Mouse (Mus musculus): ENCODE results near the gene H2-Q2.
"Not testable (repeated sequence)": the region's sequence is repeated elsewhere in the genome, so short reads cannot be mapped to it uniquely, and the experiment has no call there.

The H2-Q2 gene

DNA sequence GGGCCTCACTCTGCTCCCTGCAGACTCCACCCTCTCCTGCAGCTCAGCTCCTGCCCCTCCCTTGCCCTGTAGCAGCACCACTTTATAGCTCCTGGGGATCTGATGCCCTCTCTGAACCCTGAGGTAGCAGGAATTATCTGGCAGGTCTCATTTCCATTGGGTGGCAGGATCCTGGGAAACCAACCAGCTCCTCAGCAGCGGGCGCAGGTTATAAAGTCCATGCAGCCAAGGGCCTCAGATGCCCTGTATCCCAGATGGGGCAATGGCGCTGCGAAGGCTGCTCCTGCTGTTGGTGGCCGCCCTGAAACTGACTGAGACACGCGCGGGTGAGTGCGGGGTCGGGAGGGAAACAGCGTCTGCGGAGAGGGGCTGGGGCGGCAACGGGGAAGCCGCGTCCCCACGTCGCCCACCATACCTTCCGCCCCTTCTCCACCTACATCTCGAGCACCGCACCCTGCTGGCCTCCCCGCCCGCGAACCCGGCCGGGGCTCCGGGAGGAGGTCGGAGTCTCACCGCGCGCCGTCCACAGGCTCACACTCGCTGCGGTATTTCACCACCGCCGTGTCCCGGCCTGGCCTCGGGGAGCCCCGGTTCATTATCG is at the start of gene H2-Q2:
H2-Q2 (plus strand) TSS at position 172 of the 601 bp plus-strand sequence.
- no peak for DNase-seq (ENCODE audit: low spot score)

DNA sequence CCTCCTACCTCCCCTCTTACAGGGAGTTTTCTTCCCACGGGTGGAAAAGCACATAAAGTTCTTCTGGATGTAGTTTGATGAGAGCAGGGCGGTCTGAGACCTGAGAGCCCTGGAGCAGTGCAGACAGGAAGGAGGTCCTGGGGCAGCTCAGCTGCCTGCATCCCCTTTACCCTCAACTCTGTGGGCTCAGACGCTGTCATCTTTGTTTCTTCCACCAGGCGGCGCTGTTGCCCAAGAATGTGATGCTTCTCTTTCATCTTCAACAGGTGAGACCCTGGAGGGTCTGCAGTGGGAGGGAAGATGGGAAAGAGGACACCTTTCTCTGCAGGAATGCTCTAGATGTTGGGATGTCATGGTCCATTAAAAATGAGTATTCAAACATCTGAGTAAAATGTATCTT is 46.2 kb upstream of the H2-Q2 start:
- peak; percentile 35 for DNase-seq (ENCODE audit: low spot score)

DNA sequence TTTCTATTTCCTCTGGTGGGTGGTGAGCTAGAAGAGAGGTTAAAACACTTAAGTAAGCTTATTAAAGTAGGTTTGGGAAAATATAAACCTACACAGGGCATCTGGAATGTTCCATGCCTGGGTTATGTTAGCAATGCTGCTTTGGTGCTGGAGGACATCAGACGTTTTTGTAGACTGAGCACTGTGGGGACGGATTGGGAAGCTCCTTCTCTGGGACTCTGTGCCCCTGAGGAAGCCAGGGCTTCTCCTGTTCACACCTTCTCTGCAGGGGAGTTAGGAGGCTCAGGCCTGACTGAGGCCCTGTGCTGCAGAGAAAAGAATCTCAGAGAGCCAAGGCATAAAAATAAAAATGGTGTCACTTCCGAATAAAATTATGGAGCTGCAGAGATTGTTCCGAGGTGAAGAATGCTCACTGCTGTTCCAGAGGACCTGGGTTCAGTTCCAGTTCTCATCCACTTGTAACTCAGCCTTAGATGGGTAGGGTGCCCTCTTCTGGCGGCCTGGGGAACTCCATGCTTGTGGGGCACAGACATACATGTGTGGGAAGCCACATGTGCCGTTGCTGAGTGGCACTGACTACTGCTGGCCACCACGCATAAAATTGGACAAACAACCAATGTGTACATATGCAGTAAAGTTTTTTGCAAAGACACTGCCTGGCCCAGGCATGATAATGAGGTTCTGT is 41.6 kb upstream of the H2-Q2 start:
- DNase-seq (ENCODE audit: low spot score) = not testable (repeated sequence)

DNA sequence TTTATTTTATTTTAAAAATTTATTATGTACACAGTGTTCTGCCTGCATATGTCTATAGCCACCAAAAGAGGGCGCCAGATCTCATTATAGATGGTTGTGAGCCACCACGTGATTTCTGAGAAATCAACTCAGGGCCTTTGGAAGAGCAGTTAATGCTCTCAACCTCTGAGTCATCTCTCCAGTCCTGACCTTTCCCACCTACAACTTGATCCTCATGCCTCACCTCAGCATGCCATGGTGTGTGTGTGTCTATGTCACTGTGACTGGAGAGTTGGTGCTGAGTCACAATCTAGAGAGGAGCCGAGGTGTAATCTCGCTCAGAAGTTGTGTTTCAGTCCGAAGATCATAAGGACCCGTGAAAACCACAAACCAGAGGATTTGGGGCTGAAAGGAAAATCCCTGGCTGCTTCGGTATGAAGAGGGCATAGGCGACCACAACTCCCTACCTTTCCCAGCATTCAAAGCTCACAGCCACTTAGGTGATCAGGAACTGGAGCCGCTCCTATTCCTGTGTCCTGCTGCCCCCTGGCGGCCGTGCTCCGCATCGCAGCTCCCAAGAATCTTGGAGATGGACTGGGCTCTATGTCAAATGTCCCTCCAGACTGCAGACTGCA is 40.3 kb upstream of the H2-Q2 start:
- DNase-seq (ENCODE audit: low spot score) = peak; percentile 83

DNA sequence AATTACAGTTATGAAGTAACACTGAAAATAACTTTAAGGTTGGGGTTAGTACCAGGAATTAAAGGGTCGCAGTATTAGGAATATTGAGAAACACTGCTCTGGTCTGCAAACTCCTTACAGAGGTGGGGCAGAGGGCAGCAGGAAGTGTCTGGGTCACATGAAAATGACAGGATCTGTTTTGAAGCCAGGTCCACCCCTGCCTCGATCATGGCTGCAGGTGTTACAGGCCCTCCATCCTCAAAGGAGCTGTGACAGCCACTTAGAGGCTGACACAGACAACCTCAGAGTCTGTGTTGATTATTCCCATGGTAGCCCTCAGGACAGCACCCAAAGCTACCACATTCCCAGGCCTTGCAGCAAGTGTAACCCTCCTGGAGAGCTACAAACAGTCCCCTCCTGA is 38.8 kb upstream of the H2-Q2 start:
- no peak for DNase-seq (ENCODE audit: low spot score)

DNA sequence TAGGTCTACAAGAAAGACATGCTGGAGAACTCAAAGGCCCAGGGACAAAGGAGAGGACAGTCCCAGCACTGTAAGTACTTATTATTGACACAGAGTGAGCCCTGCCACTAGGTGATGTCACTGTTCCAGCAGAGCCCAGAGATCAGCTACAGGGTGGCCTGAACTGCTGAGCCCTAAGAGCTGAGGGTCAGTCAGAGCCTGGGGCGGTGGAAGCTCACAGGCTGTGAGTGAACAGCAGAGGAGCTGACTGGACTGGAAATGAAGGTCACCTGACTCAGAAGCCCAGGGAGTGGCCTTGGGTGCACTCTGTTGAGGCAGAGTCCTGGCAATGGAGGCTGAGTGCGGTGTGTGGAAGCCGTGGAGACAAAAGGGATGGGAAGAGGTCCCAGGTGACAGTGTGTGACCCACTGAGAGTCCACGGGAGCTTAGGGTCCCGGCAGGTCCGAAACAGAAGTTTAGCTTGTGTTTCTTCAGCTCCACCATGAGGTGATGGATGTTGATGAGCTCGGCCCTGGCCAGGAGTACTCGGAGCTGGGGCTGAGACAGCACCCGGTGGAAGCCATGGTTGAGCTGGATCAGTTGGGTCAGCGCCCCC is 38.2 kb upstream of the H2-Q2 start:
- DNase-seq (ENCODE audit: low spot score) = no peak

DNA sequence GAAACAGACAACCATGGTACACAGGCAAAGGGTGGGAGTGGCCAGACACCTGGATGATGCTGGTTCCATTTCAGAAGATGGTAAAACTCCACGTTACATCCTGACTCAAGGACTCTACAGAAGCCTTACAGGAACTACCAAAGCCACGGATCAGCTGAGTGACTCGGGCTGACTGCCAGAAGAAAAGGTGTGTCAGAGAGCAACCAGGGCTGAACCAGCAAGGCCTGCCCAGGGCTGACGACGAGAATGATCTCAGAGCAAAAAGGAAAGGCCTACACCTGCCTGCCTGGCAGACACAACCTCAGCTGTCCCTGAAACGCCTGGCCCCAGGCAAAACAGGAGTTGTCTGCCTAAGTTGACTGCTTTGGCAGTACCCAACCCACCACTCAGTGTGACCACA is 37.6 kb upstream of the H2-Q2 start:
- no peak for DNase-seq (ENCODE audit: low spot score)

DNA sequence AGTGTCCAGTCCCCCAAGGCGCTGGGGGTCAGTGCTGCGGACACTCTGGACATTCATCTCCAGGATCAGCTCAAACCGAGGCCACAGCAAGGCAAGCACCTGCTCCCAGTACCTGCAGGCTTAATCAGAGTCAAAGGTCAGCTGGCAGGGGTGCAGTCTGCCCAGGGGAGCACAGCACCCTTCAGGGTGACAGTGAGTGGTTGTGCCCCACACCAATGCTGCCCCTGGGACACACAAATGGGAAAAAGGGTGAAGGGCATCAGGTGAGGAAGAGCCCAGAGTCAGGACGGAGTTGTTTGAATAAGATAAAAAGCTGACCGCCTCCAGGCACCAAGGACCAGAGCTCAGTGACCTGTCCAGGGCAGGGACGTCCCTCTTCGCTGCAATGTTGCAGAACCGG is 37.1 kb upstream of the H2-Q2 start:
- DNase-seq (ENCODE audit: low spot score) = not testable (repeated sequence)

DNA sequence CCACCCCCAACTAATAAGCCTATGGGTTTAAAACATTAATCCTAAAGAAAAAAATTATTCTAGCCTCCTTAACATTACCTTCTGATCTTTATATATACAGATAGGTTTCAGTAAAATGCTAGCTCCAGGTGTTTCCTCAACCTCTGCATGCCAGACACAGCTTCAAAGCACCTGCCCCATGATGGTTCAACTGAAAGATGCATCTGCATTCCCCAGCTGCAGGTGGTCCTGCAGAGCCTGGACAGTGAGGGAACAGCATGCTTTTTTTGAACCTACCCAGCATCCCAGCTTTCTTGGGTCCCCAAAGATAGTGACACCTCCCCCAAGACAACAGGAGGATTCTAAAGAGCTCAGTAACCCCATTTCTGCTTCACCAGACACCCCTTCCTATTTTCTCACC is 23.4 kb upstream of the H2-Q2 start:
- no peak for DNase-seq (ENCODE audit: low spot score)

DNA sequence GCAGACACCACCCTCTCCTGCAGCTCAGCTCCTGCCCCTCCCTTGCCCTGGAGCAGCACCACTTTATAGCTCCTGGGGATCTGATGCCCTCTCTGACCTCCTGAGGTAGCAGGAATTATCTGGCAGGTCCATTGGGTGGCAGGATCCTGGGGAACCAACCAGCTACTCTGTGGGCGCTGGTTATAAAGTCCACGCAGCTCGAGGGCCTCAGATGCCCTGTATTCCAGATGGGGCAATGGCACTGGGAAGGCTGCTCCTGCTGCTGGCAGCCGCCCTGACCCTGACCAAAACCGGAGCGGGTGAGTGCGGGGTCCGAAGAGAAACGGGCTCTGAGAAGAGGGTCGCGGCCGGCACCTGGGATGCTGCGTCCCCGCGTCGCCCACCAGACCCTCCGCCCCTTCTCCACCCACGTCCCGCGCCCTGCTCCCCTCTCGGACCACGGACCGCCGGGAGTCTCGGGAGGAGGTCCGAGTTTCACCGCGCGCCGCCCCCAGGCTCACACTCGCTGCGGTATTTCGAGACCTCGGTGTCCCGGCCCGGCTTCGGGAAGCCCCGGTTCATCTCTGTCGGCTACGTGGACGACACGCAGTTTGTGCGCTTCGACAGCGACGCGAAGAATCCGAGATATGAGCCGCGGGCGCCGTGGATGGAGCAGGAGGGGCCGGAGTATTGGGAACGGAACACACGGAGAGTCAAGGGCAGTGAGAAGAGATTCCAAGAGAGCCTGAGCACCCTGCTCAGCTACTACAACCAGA is 21.5 kb upstream of the H2-Q2 start, which contains the start of gene H2-Q1:
H2-Q1 (plus strand) TSS at position 79 of the 755 bp plus-strand sequence.
- peak; percentile 38 for DNase-seq (ENCODE audit: low spot score)

DNA sequence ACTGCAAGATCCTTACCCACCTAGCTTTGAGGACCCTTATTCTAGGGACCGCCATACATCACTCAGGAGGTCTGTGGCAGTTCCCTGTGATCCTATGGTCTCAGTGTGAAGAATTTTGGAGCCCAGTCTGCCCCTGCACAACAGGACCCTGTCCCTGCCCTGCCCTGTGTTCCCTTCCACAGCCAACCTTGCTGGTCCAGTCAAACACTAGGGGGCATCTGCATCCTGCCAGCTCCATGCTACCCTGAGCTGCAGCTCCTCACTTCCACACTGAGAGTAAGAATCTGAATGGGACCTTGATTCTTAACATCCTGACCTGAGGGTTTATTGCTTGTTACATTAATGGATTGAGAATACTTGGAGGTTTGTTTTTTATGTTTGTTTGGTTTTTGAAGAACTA is 16.9 kb upstream of the H2-Q2 start:
- DNase-seq (ENCODE audit: low spot score) = peak; percentile 44

DNA sequence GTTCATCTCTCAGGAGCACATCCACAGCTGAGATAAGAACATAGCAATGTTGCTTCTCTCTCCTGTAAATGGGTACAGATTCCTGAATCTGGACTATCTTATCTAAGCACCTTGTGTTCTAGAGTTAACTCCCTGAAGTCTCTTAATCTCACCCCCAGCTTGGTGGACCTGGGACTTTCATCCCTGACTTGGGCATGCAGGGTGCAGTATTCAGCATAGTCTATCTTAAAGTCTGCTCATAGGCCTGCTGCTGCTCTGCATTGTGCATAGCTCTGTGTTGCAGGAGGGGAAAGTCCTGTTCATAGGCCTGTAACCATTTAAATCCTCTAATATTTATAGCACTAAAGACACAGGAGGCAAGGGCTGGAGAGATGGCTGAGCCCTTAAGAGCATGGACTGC is 16.0 kb upstream of the H2-Q2 start:
- not testable (repeated sequence) for DNase-seq (ENCODE audit: low spot score)

DNA sequence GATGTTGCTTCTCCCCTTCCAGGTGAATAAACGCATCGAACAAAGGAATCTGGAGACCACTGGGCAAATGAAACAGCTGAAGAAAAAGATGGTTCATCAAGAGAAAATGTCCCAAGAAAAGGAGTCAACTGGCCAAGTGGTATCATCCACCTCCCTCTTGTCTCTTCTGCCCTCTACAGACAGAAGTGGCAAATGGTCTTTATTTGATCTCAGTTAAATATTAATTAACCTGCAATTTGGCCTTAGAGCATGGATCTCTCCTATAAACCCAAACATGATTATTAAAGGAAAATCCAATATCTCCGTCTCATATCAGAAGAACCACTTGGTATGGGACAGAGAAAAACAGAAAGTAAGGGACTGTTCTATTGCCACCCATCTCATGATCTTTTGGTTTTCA is 12.3 kb upstream of the H2-Q2 start:
- not testable (repeated sequence) for DNase-seq (ENCODE audit: low spot score)

DNA sequence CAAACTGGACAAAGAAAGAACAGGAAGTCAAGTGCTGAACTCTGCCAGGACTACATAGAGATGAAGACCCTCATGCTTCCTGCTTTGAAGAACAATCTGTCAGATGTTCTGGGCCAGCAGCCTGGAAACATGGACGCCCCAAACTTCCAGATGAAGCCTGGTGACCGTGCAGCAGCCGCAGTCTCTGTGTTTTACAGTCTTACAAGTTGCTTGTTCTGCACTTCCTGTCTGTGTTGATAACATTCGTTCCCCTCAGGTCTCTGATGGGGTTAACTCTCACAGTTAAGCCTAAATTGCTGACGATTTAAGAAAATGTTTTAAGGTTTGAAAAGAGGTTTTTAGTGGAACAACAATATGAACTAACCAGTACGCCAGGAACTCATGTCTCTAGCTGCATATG is 10.5 kb upstream of the H2-Q2 start:
- not testable (repeated sequence) for DNase-seq (ENCODE audit: low spot score)

DNA sequence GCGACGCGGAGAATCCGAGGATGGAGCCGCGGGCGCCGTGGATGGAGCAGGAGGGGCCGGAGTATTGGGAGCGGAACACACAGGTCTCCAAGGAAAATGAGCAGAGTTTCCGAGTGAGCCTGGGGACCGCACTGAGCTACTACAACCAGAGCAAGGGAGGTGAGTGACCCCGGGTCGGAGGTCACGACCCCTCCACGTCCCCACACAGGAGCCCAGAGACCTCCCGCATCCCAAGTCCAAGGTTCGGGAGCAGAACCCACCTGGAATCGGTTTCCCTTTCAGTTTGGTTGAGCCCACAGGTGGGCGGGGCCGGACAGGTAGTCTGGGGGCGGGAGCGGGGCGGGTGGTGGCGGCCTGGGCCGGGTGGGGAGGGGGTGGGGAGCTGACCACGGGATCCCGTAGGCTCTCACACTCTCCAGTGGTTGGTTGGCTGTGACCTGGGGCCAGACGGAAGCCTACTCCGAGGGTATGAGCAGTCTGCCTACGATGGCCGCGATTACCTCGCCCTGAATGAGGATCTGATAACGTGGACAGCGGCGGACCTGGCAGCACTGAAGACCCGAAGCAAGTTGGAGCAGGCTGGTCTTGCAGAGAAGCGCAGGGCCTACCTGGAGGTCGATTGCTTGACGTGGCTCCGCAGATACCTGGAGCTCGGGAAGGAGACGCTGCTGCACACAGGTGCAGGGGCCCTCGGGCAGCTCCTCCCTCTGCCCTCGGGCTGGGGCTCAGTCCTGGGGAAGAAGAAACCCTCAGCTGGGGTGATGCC is 852 bp downstream of the H2-Q2 start:
- DNase-seq (ENCODE audit: low spot score) = peak; percentile 44

DNA sequence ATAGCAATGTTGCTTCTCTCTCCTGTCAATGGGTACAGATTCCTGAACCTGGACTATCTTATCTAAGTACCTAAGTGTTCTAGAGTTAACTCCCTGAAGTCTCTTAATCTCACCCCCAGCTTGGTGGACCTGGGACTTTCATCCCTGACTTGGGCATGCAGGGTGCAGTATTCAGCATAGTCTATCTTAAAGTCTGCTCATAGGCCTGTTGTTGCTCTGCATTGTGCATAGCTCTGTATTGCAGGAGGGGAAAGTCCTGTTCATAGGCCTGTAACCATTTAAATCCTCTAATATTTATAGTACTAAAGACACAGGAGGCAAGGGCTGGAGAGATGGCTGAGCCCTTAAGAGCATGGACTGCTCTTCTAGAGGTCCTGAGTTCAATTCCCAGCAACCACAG is 5.6 kb downstream of the H2-Q2 start:
- DNase-seq (ENCODE audit: low spot score) = not testable (repeated sequence)

DNA sequence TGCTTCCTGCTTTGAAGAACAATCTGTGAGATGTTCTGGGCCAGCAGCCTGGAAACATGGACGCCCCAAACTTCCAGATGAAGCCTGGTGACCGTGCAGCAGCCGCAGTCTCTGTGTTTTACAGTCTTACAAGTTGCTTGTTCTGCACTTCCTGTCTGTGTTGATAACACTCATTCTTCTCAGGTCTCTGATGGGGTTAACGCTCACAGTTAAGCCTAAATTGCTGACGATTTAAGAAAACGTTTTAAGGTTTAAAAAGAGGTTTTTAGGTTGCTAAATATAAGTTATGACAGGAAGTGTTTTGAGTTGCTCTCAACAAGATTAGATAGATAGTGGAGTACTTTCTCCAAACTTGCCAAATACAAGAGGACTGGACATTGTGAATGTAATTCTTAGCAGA is 11.2 kb downstream of the H2-Q2 start:
- not testable (repeated sequence) for DNase-seq (ENCODE audit: low spot score)

DNA sequence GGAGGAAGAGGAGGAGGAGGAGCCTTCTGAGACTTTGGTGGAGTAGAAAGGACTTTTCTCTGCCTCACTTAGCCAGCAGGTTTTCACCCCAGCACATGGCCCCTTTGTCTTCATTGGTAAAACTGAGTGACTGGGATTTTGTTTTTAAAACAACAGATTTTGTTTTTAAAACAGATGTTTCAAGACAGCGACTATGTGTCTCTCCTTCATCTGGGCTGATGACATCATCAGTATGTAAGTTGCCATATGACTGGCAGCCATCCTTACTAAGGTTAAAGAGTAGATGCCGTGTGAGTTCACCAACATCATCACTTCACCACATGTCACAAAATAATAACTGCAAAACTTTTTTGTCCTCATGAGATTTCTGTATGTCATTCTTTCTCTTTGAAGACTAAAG is 12.0 kb downstream of the H2-Q2 start:
- DNase-seq (ENCODE audit: low spot score) = no peak

DNA sequence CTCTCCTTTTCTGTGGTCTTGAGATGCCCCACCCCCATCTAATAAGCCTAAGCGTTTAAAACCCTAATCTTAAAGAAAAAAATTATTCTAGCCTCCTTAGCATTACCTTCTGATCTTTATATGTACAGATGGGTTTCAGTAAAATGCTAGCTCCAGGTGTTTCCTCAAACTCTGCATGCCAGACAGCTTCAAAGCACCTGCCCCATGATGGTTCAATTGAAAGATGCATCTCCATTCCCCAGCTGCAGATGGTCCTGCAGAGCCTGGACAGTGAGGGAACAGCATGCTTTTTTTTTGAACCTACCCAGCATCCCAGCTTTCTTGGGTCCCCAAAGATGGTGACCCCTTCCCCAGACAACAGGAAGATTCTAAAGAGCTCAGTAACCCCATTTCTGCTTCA is 15.0 kb downstream of the H2-Q2 start:
- DNase-seq (ENCODE audit: low spot score) = no peak

DNA sequence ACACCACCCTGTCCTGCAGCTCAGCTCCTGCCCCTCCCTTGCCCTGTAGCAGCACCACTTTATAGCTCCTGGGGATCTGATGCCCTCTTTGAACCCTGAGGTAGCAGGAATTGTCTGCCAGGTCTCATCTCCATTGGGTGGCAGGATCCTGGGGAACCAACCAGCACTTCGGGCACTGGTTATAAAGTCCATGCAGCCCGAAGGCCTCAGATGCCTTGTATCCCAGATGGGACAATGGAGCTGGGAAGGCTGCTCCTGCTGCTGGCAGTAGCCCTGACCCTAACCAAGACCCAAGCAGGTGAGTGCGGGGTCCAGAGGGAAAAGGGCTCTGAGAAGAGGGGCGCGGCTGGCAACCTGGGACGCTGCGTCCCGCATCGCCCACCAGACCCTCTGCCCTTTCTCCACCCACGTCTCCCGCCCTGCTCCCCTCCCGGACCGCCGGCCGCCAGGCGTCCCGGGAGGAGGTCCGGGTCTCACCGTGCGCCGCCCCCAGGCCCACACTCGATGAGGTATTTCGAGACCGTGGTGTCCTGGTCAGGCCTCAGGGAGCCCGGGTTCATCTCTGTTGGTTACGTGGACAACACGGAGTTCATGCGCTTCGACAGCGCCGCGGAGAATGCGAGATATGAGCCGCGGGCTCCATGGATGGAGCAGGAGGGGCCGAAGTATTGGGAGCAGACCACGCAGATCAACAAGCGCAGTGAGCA is 16.9 kb downstream of the H2-Q2 start:
- DNase-seq (ENCODE audit: low spot score) = peak; percentile 31

DNA sequence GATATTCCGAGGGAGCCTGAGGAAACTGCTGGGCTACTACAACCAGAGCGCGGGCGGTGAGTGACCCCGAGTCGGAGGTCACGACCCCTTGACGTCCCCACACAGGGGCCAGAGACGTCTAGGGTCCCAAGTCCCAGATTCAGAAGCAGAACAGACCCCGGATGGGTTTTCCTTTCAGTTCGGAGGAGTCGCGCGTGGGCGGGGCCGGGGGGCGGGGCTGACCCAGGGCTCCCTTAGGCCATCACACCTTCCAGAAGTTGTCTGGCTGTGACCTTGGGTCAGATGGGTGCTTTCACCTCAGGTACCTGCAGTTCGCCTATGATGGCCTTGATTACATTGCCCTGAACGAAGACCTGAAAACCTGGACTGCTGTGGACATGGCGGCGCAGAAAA is 17.4 kb downstream of the H2-Q2 start:
- DNase-seq (ENCODE audit: low spot score) = no peak

Data from embryo, embryonic 10 days (tissue).